ENCODE assay signal across 13 mouse cellular contexts in genomic region chr16:32667552-32667872, GRCm38 (mm10). TPM values are rescaled to one million over a fixed set of nuclear protein-coding genes. Genes with fewer than 3 reads are reported as not detected.
DNase-seq lines count a peak whose midpoint lies in the region; ATAC-seq and TF ChIP-seq lines count a peak whose summit lies in the region.
"Had no signal": no experiment of that assay in that cellular context is flagged by ENCODE, and none has a peak within 500 bp of the region (broad histone marks: within the 10 kb centered on the region; RNA-seq: fewer than 3 reads in every experiment).

No protein-coding gene starts in this region.

- peak overlapping the region; percentile 91 for H3K27ac ChIP-seq in lung, embryonic 14.5 days (ENCODE audit: low read depth)
- H3K27ac ChIP-seq in embryonic facial prominence, embryonic 14.5 days (replicated peaks; ENCODE audit: low read depth, low read length), result 0 out of 2 replicates have a peak overlapping the region, but pooled peaks have one; percentile 8
- H3K27ac ChIP-seq in liver, embryonic 16.5 days (ENCODE audit: low read length), result peak overlapping the region; percentile 95
- H3K27ac ChIP-seq: midbrain, embryonic 13.5 days had no signal

- peaks cover 53% of the 10 kb centered on the region for H3K36me3 ChIP-seq in lung, embryonic 14.5 days (ENCODE audit: insufficient read depth)
- peaks cover 56% of the 10 kb centered on the region for H3K36me3 ChIP-seq in embryonic facial prominence, embryonic 14.5 days (ENCODE audit: control insufficient read depth, insufficient read depth, low read length)
- no peaks in the 10 kb centered on the region for H3K36me3 ChIP-seq in liver, embryonic 16.5 days (ENCODE audit: control insufficient read depth, insufficient read depth)

- no peak for ATAC-seq in lung, embryonic 14.5 days (ENCODE audit: insufficient read depth)
- no peak for ATAC-seq in embryonic facial prominence, embryonic 14.5 days (ENCODE audit: low read depth)
- no peak for ATAC-seq in liver, embryonic 16.5 days (ENCODE audit: low read depth)
- ATAC-seq: intestine, embryonic 16.5 days; midbrain, embryonic 13.5 days had no signal

- no peak overlapping the region for H3K9ac ChIP-seq in lung, embryonic 14.5 days
- no peak overlapping the region for H3K9ac ChIP-seq in embryonic facial prominence, embryonic 14.5 days (ENCODE audit: low read depth, low read length)
- no peak overlapping the region; the same call in 1 of the 2 replicates for H3K9ac ChIP-seq in liver, embryonic 16.5 days (ENCODE audit: low read depth, low read length)
- H3K9ac ChIP-seq: limb, embryonic 12.5 days; midbrain, embryonic 13.5 days had no signal

- no peaks in the 10 kb centered on the region for H3K27me3 ChIP-seq in lung, embryonic 14.5 days (ENCODE audit: insufficient read depth, low read length)
- H3K27me3 ChIP-seq in embryonic facial prominence, embryonic 14.5 days (replicated peaks; ENCODE audit: control insufficient read depth, insufficient read depth, low read length), result no peaks in the 10 kb centered on the region
- H3K27me3 ChIP-seq in liver, embryonic 16.5 days (ENCODE audit: control insufficient read depth, insufficient read depth, low read depth, low read length), result no peaks in the 10 kb centered on the region
- H3K27me3 ChIP-seq: limb, embryonic 12.5 days; midbrain, embryonic 13.5 days had no signal

- peak; percentile 61 for DNase-seq in gastrocnemius, adult 18-20 months (ENCODE audit: low spot score)
- no peak for DNase-seq in gastrocnemius, postnatal 4 days (ENCODE audit: low spot score in 2 of 2)
- no peak for DNase-seq in lung, embryonic 14.5 days
- DNase-seq in lung, postnatal 36 days, result no peak
- no peak for DNase-seq in embryonic facial prominence, embryonic 14.5 days (ENCODE audit: low spot score)
- DNase-seq in right cerebral cortex, postnatal 14 days, result no peak
- DNase-seq in yolk sac, embryonic 10.5 days (ENCODE audit: low spot score), result no peak
- DNase-seq: cerebellum, adult 9-11 months; spleen, adult 18-20 months had no signal

- H3K4me2 ChIP-seq in lung, embryonic 14.5 days, result no peak overlapping the region
- no peak overlapping the region for H3K4me2 ChIP-seq in embryonic facial prominence, embryonic 14.5 days (ENCODE audit: low read depth, low read length)
- H3K4me2 ChIP-seq in liver, embryonic 16.5 days (ENCODE audit: low read depth, low read length), result no peak overlapping the region
- H3K4me2 ChIP-seq: limb, embryonic 12.5 days; midbrain, embryonic 13.5 days had no signal

- H3K4me3 ChIP-seq in lung, embryonic 14.5 days (ENCODE audit: low read depth, low read length), result no peak overlapping the region
- no peak overlapping the region for H3K4me3 ChIP-seq in embryonic facial prominence, embryonic 14.5 days (ENCODE audit: low read depth, low read length)
- no peak overlapping the region for H3K4me3 ChIP-seq in liver, embryonic 16.5 days (ENCODE audit: low read depth, low read length)
- H3K4me3 ChIP-seq: limb, embryonic 12.5 days; midbrain, embryonic 13.5 days had no signal

- H3K4me1 ChIP-seq in lung, embryonic 14.5 days (ENCODE audit: insufficient read depth), result peaks cover 36% of the 10 kb centered on the region
- no peaks in the 10 kb centered on the region for H3K4me1 ChIP-seq in embryonic facial prominence, embryonic 14.5 days (ENCODE audit: control insufficient read depth, insufficient read depth, low read length)
- H3K4me1 ChIP-seq in liver, embryonic 16.5 days (ENCODE audit: control insufficient read depth, low read depth, low read length), result peaks cover 81% of the 10 kb centered on the region
- H3K4me1 ChIP-seq: limb, embryonic 12.5 days had no signal

- no peaks in the 10 kb centered on the region for H3K9me3 ChIP-seq in lung, embryonic 14.5 days (ENCODE audit: low read depth, low read length)
- H3K9me3 ChIP-seq in embryonic facial prominence, embryonic 14.5 days (ENCODE audit: control insufficient read depth, low read length), result no peaks in the 10 kb centered on the region
- no peaks in the 10 kb centered on the region for H3K9me3 ChIP-seq in liver, embryonic 16.5 days (replicated peaks; ENCODE audit: control insufficient read depth, low read length)
- H3K9me3 ChIP-seq: limb, embryonic 12.5 days; midbrain, embryonic 13.5 days had no signal

- 52% methylated on average over 3 of the region's 3 CpGs for WGBS in lung, embryonic 14.5 days
- 78% methylated on average over 3 of the region's 3 CpGs for WGBS in embryonic facial prominence, embryonic 14.5 days
- 45% methylated on average over 3 of the region's 3 CpGs for WGBS in liver, embryonic 16.5 days (ENCODE audit: insufficient replicate concordance)

- TF ChIP-seq CTCF in lung, embryonic 14.5 days (IDR thresholded peaks at IDR 0.05; ENCODE audit: low read depth), result no peak

RNA-seq across cellular contexts. Expression of gene Tnk2, which starts 23.8 kb away (rescaled TPM):
- 10 to 100 TPM; 44.9 to 46.5 TPM for total RNA-seq in gastrocnemius, adult 18-20 months (2021)
- 10 to 100 TPM; 79.9 to 82.7 TPM for total RNA-seq in gastrocnemius, postnatal 4 days (2021)
- polyA plus RNA-seq in lung, embryonic 14.5 days (2014; fragmentation: Nextera tagmentation; extraction: Ambion mirVana), result 20.0 and 21.6 TPM in 2 replicates
- polyA plus RNA-seq in embryonic facial prominence, embryonic 14.5 days (2014; fragmentation: Nextera tagmentation; extraction: Ambion mirVana), result 14.6 and 14.8 TPM in 2 replicates
- 2.7 and 2.8 TPM in 2 replicates for polyA plus RNA-seq in liver, embryonic 16.5 days (2015; fragmentation: Nextera tagmentation; extraction: Ambion mirVana)

RNA-seq across cellular contexts. Expression of gene Tfrc, which starts 58.8 kb away (rescaled TPM):
- 10 to 100 TPM; 51.9 to 58.7 TPM for total RNA-seq in gastrocnemius, adult 18-20 months (2021)
- total RNA-seq in gastrocnemius, postnatal 4 days (2021), result 100 to 1,000 TPM in 1 of 2 experiments, 10 to 100 TPM in 1; 83.5 to 124 TPM
- 64.5 and 71.2 TPM in 2 replicates for polyA plus RNA-seq in lung, embryonic 14.5 days (2014; fragmentation: Nextera tagmentation; extraction: Ambion mirVana)
- polyA plus RNA-seq in embryonic facial prominence, embryonic 14.5 days (2014; fragmentation: Nextera tagmentation; extraction: Ambion mirVana), result 40.2 and 40.4 TPM in 2 replicates
- 317 and 331 TPM in 2 replicates for polyA plus RNA-seq in liver, embryonic 16.5 days (2015; fragmentation: Nextera tagmentation; extraction: Ambion mirVana)

Comparison
In these comparisons a context has a peak if more than half of its experiments do, and no peak if none do; other contexts are left out.
1. H3K27ac ChIP-seq: peak in every context shown above with its lines; median percentile 95 in liver, embryonic 16.5 days; 91 in lung, embryonic 14.5 days; 8 in embryonic facial prominence, embryonic 14.5 days.